Mouse (Mus musculus): ENCODE data around the gene Clca4a. TPM values are rescaled to one million over a fixed set of nuclear protein-coding genes. Genes with fewer than 3 reads are reported as not detected.

The Clca4a gene
- polyA plus RNA-seq (2015; fragmentation: Illumina TruSeq; extraction: RNeasy Lipid Tissue Mini Kit (QIAGEN cat#74804); ENCODE audit: insufficient read depth, low replicate concordance), result not detected

GRCm38 (mm10) chr3:144974945-144975344 lies at the start of gene Clca4a:
Clca4a (minus strand) TSS chr3:144975045.

DNA sequence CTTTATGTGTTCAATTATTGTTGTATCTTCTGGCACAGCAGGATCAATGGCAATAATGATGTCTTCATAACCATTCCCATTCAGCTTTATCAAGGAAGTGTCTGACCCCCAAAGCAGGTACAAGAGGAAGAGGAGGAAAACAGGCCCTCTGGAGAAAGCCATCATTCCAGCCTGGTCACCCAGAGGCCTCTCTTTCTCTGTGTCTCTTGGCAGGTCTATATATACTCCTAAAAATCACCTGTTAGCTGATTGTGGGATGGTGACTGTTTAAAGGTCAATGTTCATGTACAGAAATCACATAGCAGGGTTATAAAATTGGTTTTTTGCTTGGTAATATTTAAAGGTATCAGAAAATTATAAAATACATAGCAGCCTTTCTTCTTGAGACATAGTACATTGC lies 42.5 kb downstream of the Clca4a start, which contains the start of gene Clca4b:
TSS of gene Clca4b (minus strand) at position 195 of the 400 bp plus-strand sequence.

Other genes starting within 250 kb of the Clca4a start
- gene Clca3a1, start 214.1 kb downstream of the Clca4a start, polyA plus RNA-seq (2015; fragmentation: Illumina TruSeq; extraction: RNeasy Lipid Tissue Mini Kit (QIAGEN cat#74804); ENCODE audit: insufficient read depth, low replicate concordance), result 116 TPM
- 0.26 TPM for gene Clca3a2, start 155.6 kb downstream of the Clca4a start, polyA plus RNA-seq (2015; fragmentation: Illumina TruSeq; extraction: RNeasy Lipid Tissue Mini Kit (QIAGEN cat#74804); ENCODE audit: insufficient read depth, low replicate concordance)
- gene Clca3b, start 125.7 kb downstream of the Clca4a start, polyA plus RNA-seq (2015; fragmentation: Illumina TruSeq; extraction: RNeasy Lipid Tissue Mini Kit (QIAGEN cat#74804); ENCODE audit: insufficient read depth, low replicate concordance), result not detected
- gene Clca4b, start 42.5 kb downstream of the Clca4a start, polyA plus RNA-seq (2015; fragmentation: Illumina TruSeq; extraction: RNeasy Lipid Tissue Mini Kit (QIAGEN cat#74804); ENCODE audit: insufficient read depth, low replicate concordance), result not detected
- gene Clca1, start 57.7 kb upstream of the Clca4a start, polyA plus RNA-seq (2015; fragmentation: Illumina TruSeq; extraction: RNeasy Lipid Tissue Mini Kit (QIAGEN cat#74804); ENCODE audit: insufficient read depth, low replicate concordance), result not detected
- gene Clca2, start 124.4 kb upstream of the Clca4a start, polyA plus RNA-seq (2015; fragmentation: Illumina TruSeq; extraction: RNeasy Lipid Tissue Mini Kit (QIAGEN cat#74804); ENCODE audit: insufficient read depth, low replicate concordance), result 0.77 TPM
- 26.6 TPM for gene Odf2l, start 143.5 kb upstream of the Clca4a start, polyA plus RNA-seq (2015; fragmentation: Illumina TruSeq; extraction: RNeasy Lipid Tissue Mini Kit (QIAGEN cat#74804); ENCODE audit: insufficient read depth, low replicate concordance)